Comparison of ENCODE assay signal across 8 mouse cellular contexts in the genomic region with DNA sequence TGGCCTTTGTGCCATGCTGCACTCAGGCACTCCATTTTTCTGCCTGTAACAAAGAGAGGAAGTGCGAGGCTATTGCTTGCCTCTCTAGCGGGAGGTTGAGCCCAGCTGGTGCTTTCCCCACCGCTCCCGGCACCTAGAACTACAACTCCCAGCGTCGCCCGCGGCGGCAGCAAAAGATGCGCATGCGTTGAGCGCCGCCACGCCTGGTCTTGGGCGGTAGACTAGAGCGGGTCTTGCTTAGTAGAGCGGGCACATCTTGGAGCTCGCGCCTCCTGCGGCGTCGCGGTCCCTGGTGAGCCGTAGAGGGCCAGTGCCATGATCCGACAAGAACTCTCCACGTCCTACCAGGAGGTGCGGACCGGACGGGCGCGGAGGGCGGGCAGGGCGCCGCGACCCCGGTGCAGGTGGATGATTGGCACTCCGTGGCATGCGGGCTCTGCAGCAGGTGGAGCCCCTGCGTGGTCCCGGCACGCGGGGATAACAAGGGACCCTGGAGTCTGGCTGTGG. TPM values are rescaled to one million over a fixed set of nuclear protein-coding genes. Genes with fewer than 3 reads are reported as not detected.
DNase-seq lines count a peak whose midpoint lies in the region; ATAC-seq and TF ChIP-seq lines count a peak whose summit lies in the region.

A gene (plus strand): TSS at position 187 of the 507 bp plus-strand sequence.

- peak; percentile 97 for ATAC-seq in forebrain, embryonic 11.5 days (replicated peaks; ENCODE audit: low FRiP score)
- ATAC-seq in heart, postnatal 0 days (ENCODE audit: insufficient read depth, low read depth), result peak; percentile 96
- peak; percentile 96 for ATAC-seq in liver, embryonic 16.5 days (ENCODE audit: low read depth)
- ATAC-seq in neural tube, embryonic 13.5 days (ENCODE audit: low read depth), result peak; percentile 96

- TF ChIP-seq EP300 in heart, postnatal 0 days (IDR thresholded peaks at IDR 0.05; ENCODE audit: low read depth), result no peak

- WGBS in forebrain, embryonic 11.5 days, result under 1% methylated on average over 42 of the region's 42 CpGs
- under 1% methylated on average over 38 of the region's 42 CpGs for WGBS in heart, postnatal 0 days
- WGBS in liver, embryonic 16.5 days (ENCODE audit: insufficient replicate concordance), result under 1% methylated on average over 42 of the region's 42 CpGs
- under 1% methylated on average over 42 of the region's 42 CpGs for WGBS in neural tube, embryonic 13.5 days

- peak; percentile 95 for DNase-seq in CD8-positive naive resting alpha-beta T cell, adult 2 months (ENCODE audit: low read depth in 2 of 2, low spot score in 2 of 2)
- DNase-seq in c-Kit-positive CD71-negative TER-119-negative erythroid progenitor cells, embryonic 14.5 days (ENCODE audit: low read depth), result peak; percentile 95
- peak; percentile 96 for DNase-seq in forebrain, embryonic 11.5 days (ENCODE audit: low spot score)
- peak; percentile 95 for DNase-seq in heart, postnatal 0 days (ENCODE audit: low spot score)
- DNase-seq in kidney, postnatal 4 days, result peak; percentile 97

- H3K4me3 ChIP-seq in forebrain, embryonic 11.5 days (ENCODE audit: low read depth, low read length), result peak within 1 kb of the TSS; percentile 65
- peak within 1 kb of the TSS; percentile 77 for H3K4me3 ChIP-seq in heart, postnatal 0 days (ENCODE audit: low read depth, low read length)
- H3K4me3 ChIP-seq in liver, embryonic 16.5 days (ENCODE audit: low read depth, low read length), result peak within 1 kb of the TSS; percentile 90
- H3K4me3 ChIP-seq in neural tube, embryonic 13.5 days, result peak within 1 kb of the TSS; percentile 77
- peak within 1 kb of the TSS; percentile 90 for H3K4me3 ChIP-seq in testis, adult 2 months (ENCODE audit: control insufficient read depth, low read depth, low read length)

- H3K4me1 ChIP-seq in forebrain, embryonic 11.5 days (replicated peaks; ENCODE audit: control insufficient read depth, insufficient read depth, low read length), result peaks cover 2% of the 10 kb centered on the region; the same call in 1 of the 2 replicates
- 0 out of 2 replicates have a peak, but pooled peaks cover 10% of the 10 kb centered on the region for H3K4me1 ChIP-seq in heart, postnatal 0 days (ENCODE audit: control insufficient read depth, insufficient read depth)
- peaks cover 36% of the 10 kb centered on the region for H3K4me1 ChIP-seq in liver, embryonic 16.5 days (ENCODE audit: control insufficient read depth, low read depth, low read length)
- H3K4me1 ChIP-seq in neural tube, embryonic 13.5 days (replicated peaks), result peaks cover 32% of the 10 kb centered on the region
- H3K4me1 ChIP-seq in testis, adult 2 months (ENCODE audit: control insufficient read depth, insufficient read depth, low read length), result peaks cover 8% of the 10 kb centered on the region

- no peaks in the 10 kb centered on the region for H3K9me3 ChIP-seq in forebrain, embryonic 11.5 days (ENCODE audit: control insufficient read depth, low read length)
- H3K9me3 ChIP-seq in heart, postnatal 0 days (replicated peaks; ENCODE audit: control insufficient read depth, low read length), result no peaks in the 10 kb centered on the region
- H3K9me3 ChIP-seq in liver, embryonic 16.5 days (replicated peaks; ENCODE audit: control insufficient read depth, low read length), result no peaks in the 10 kb centered on the region
- H3K9me3 ChIP-seq in neural tube, embryonic 13.5 days, result no peaks in the 10 kb centered on the region

- peak within 1 kb of the TSS; percentile 84 for H3K4me2 ChIP-seq in forebrain, embryonic 11.5 days (ENCODE audit: low read depth, low read length, severe bottlenecking)
- H3K4me2 ChIP-seq in heart, postnatal 0 days (ENCODE audit: low read depth, low read length), result peak within 1 kb of the TSS; percentile 97
- H3K4me2 ChIP-seq in liver, embryonic 16.5 days (ENCODE audit: low read depth, low read length), result peak within 1 kb of the TSS; percentile 99
- peak within 1 kb of the TSS; percentile 69 for H3K4me2 ChIP-seq in neural tube, embryonic 13.5 days

- H3K27ac ChIP-seq in forebrain, embryonic 11.5 days (ENCODE audit: low read depth, low read length), result 0 out of 2 replicates have a peak within 1 kb of the TSS, but pooled peaks have one; percentile 15
- peak within 1 kb of the TSS; percentile 31 for H3K27ac ChIP-seq in heart, postnatal 0 days (ENCODE audit: low read depth)
- peak within 1 kb of the TSS; percentile 75 for H3K27ac ChIP-seq in liver, embryonic 16.5 days (ENCODE audit: low read length)
- peak within 1 kb of the TSS; percentile 89 for H3K27ac ChIP-seq in neural tube, embryonic 13.5 days (replicated peaks)
- peak within 1 kb of the TSS; percentile 2 for H3K27ac ChIP-seq in testis, adult 2 months (ENCODE audit: control insufficient read depth, insufficient read depth, low read depth, low read length)

- no peaks in the 10 kb centered on the region for H3K36me3 ChIP-seq in forebrain, embryonic 11.5 days (ENCODE audit: control insufficient read depth, insufficient read depth, low read length)
- no peaks in the 10 kb centered on the region for H3K36me3 ChIP-seq in heart, postnatal 0 days (replicated peaks; ENCODE audit: control insufficient read depth, insufficient read depth, low read length)
- H3K36me3 ChIP-seq in liver, embryonic 16.5 days (ENCODE audit: control insufficient read depth, insufficient read depth), result no peaks in the 10 kb centered on the region
- H3K36me3 ChIP-seq in neural tube, embryonic 13.5 days, result peaks cover 10% of the 10 kb centered on the region; the same call in 1 of the 2 replicates
- H3K36me3 ChIP-seq in testis, adult 2 months (ENCODE audit: control insufficient read depth, insufficient read depth, low read length), result no peaks in the 10 kb centered on the region

- peak; percentile 92 for TF ChIP-seq POLR2A in testis, adult 2 months (IDR thresholded peaks at IDR 0.05; ENCODE audit: control insufficient read depth, low read depth, low read length)

- H3K9ac ChIP-seq in forebrain, embryonic 11.5 days (ENCODE audit: low read length), result peak within 1 kb of the TSS; percentile 86
- H3K9ac ChIP-seq in heart, postnatal 0 days (replicated peaks; ENCODE audit: low read depth, low read length), result peak within 1 kb of the TSS; percentile 62
- peak within 1 kb of the TSS; percentile 88 for H3K9ac ChIP-seq in liver, embryonic 16.5 days (ENCODE audit: low read depth, low read length)
- peak within 1 kb of the TSS; percentile 86 for H3K9ac ChIP-seq in neural tube, embryonic 13.5 days

- H3K27me3 ChIP-seq in forebrain, embryonic 11.5 days (ENCODE audit: control insufficient read depth, insufficient read depth, low read length), result no peaks in the 10 kb centered on the region
- H3K27me3 ChIP-seq in heart, postnatal 0 days (ENCODE audit: control insufficient read depth, insufficient read depth, low read length), result no peaks in the 10 kb centered on the region
- H3K27me3 ChIP-seq in liver, embryonic 16.5 days (ENCODE audit: control insufficient read depth, insufficient read depth, low read depth, low read length), result no peaks in the 10 kb centered on the region
- no peaks in the 10 kb centered on the region for H3K27me3 ChIP-seq in neural tube, embryonic 13.5 days
- H3K27me3 ChIP-seq in testis, adult 2 months (ENCODE audit: control insufficient read depth, insufficient read depth, low read length), result no peaks in the 10 kb centered on the region

- no peak for TF ChIP-seq CTCF in heart, postnatal 0 days (IDR thresholded peaks at IDR 0.05; ENCODE audit: low read depth)
- TF ChIP-seq CTCF in testis, adult 2 months (IDR thresholded peaks at IDR 0.05; ENCODE audit: control insufficient read depth, insufficient read depth, insufficient replicate concordance, low read depth, low read length), result no peak

RNA-seq across cellular contexts. Expression of the gene that starts here (rescaled TPM):
- polyA plus RNA-seq in forebrain, embryonic 11.5 days (2014; fragmentation: Nextera tagmentation; extraction: Ambion mirVana), result 34.2 and 35.5 TPM in 2 replicates
- total RNA-seq in heart, postnatal 0 days (2014; rRNA removed; ENCODE audit: low replicate concordance), result 5.3 and 11.4 TPM in 2 replicates
- polyA plus RNA-seq in heart, postnatal 0 days (2015; fragmentation: Nextera tagmentation; extraction: Ambion mirVana), result 10.4 and 10.9 TPM in 2 replicates
- 5.9 and 6.1 TPM in 2 replicates for polyA plus RNA-seq in liver, embryonic 16.5 days (2015; fragmentation: Nextera tagmentation; extraction: Ambion mirVana)
- polyA plus RNA-seq in neural tube, embryonic 13.5 days (2015; fragmentation: Nextera tagmentation; extraction: Ambion mirVana), result 36.3 and 36.9 TPM in 2 replicates
- 15.7 and 20.2 TPM in 2 replicates for polyA plus RNA-seq in testis, adult 2 months (2012; rRNA removed)

Comparison
In these comparisons a context has a peak if more than half of its experiments do, and no peak if none do; other contexts are left out.
1. Peak in every context shown above with its lines: DNase-seq, ATAC-seq, H3K4me3 ChIP-seq and H3K27ac ChIP-seq.
2. H3K27ac ChIP-seq: peak in every context shown above with its lines; median percentile 89 in neural tube, embryonic 13.5 days; 75 in liver, embryonic 16.5 days; 31 in heart, postnatal 0 days; 15 in forebrain, embryonic 11.5 days; 2 in testis, adult 2 months.